Mouse (Mus musculus): Measurements from ENCODE around the gene Mki67. TPM values are rescaled to one million over a fixed set of nuclear protein-coding genes. Genes with fewer than 3 reads are reported as not detected.

Gene Mki67
- total and polyA plus RNA-seq, 3 experiments: 88.6 to 401 (median 271) TPM

DNA sequence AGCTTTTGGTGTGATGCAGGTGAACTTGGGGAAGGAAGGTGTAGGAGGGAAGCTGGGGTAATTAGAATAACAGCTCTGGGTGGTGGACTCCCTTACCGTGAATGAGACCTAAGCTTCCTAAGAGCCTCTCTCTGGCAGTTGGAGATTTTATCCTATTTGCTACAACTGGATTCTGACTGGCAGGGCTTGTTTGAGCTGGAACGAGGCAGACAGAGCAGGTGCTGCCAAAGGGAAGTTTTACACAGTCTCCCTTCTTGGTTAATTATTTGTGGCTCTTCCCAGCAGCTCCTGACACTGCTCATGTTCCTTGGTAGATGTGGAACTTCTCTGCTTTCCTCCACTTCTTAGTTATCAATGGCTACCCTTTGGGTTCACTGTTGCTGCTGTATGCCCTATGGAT, 30.9 kb upstream of the Mki67 start:
- Histone ChIP-seq H3K9ac (ENCODE audit: control insufficient read depth, low read depth, low read length, poor library complexity, severe bottlenecking) (no peak overlapping the region), H3K4me1 (ENCODE audit: control insufficient read depth in 1 of 2, insufficient read depth in 2 of 2, low read length in 2 of 2) (no peaks in the 10 kb centered on the region), H3K9me3 (replicated peaks; ENCODE audit: insufficient read depth, low read length) (no peaks in the 10 kb centered on the region), H3K79me2 (ENCODE audit: control insufficient read depth, insufficient read depth, low read length, poor library complexity) (no peaks in the 10 kb centered on the region), H3K36me3 (ENCODE audit: control insufficient read depth in 1 of 2, insufficient read depth in 2 of 2, low read length in 2 of 2) (no peaks in the 10 kb centered on the region; a peak in 1 of 4 replicates), H3K27ac (ENCODE audit: control insufficient read depth, low read depth, low read length) (no peak overlapping the region), H3K27me3 (ENCODE audit: control insufficient read depth in 1 of 2, insufficient read depth in 2 of 2, low read length in 2 of 2) (peaks cover 5 to 15% of the 10 kb centered on the region in 2 experiments), H3K4me3 (ENCODE audit: control insufficient read depth in 1 of 2, insufficient read depth in 1 of 2, low read depth in 2 of 2, low read length in 2 of 2) (no peak overlapping the region)
- no peak for TF ChIP-seq HCFC1 (IDR thresholded peaks at IDR 0.05; ENCODE audit: low read depth, low read length)
- no peak for TF ChIP-seq KAT2A (conservative IDR thresholded peaks at IDR 0.05; ENCODE audit: low read depth, low read length)
- TF ChIP-seq NELFE (IDR thresholded peaks at IDR 0.05; ENCODE audit: low read depth, low read length): no peak
- TF ChIP-seq GABPA (IDR thresholded peaks at IDR 0.05; ENCODE audit: low read depth, low read length): no peak
- TF ChIP-seq E2F4 (IDR thresholded peaks at IDR 0.05; ENCODE audit: borderline replicate concordance, low read depth, low read length): no peak
- TF ChIP-seq TAL1 (IDR thresholded peaks at IDR 0.05; ENCODE audit: low read length): no peak
- TF ChIP-seq RCOR1 (IDR thresholded peaks at IDR 0.05; ENCODE audit: low read depth, low read length): no peak
- no peak for TF ChIP-seq SIN3A (IDR thresholded peaks at IDR 0.05; ENCODE audit: low read length)
- TF ChIP-seq MYC (IDR thresholded peaks at IDR 0.05; ENCODE audit: low read depth, low read length): no peak
- no peak for TF ChIP-seq ELF1 (IDR thresholded peaks at IDR 0.05; ENCODE audit: low read depth, low read length)
- TF ChIP-seq ETS1 (IDR thresholded peaks at IDR 0.05; ENCODE audit: low read depth, low read length): no peak
- DNase-seq (ENCODE audit: low read depth, low spot score): no peak

- H3K4me3 ChIP-seq (ENCODE audit: control insufficient read depth in 1 of 2, insufficient read depth in 1 of 2, low read depth in 2 of 2, low read length in 2 of 2): no peak overlapping the region
- no peak for TF ChIP-seq POLR2AphosphoS2 (IDR thresholded peaks at IDR 0.05; ENCODE audit: low read length)
- no peak for TF ChIP-seq RAD21 (IDR thresholded peaks at IDR 0.05; ENCODE audit: low read depth, low read length)
- no peak for TF ChIP-seq SMC3 (IDR thresholded peaks at IDR 0.05; ENCODE audit: low read depth, low read length)
- no peak for TF ChIP-seq E2F4 (IDR thresholded peaks at IDR 0.05; ENCODE audit: borderline replicate concordance, low read depth, low read length)
- TF ChIP-seq CHD1 (IDR thresholded peaks at IDR 0.05; ENCODE audit: low read depth, low read length): no peak
- TF ChIP-seq GATA1 (IDR thresholded peaks at IDR 0.05; ENCODE audit: low read depth, low read length): no peak
- no peak for TF ChIP-seq MAX (IDR thresholded peaks at IDR 0.05; ENCODE audit: low read length)
- no peak for TF ChIP-seq POLR2AphosphoS5 (IDR thresholded peaks at IDR 0.05; ENCODE audit: borderline replicate concordance, low read depth, low read length)
- no peak for TF ChIP-seq GABPA (IDR thresholded peaks at IDR 0.05; ENCODE audit: low read depth, low read length)
- H3K27me3 ChIP-seq (ENCODE audit: control insufficient read depth in 1 of 2, insufficient read depth in 2 of 2, low read length in 2 of 2): peaks cover 11 to 15% of the 10 kb centered on the region in 2 experiments
- H3K79me2 ChIP-seq (ENCODE audit: control insufficient read depth, insufficient read depth, low read length, poor library complexity): no peaks in the 10 kb centered on the region
- H3K27ac ChIP-seq (ENCODE audit: control insufficient read depth, low read depth, low read length): no peak overlapping the region
- no peaks in the 10 kb centered on the region for H3K9me3 ChIP-seq (replicated peaks; ENCODE audit: insufficient read depth, low read length)
- H3K9ac ChIP-seq (ENCODE audit: control insufficient read depth, low read depth, low read length, poor library complexity, severe bottlenecking): no peak overlapping the region
- H3K4me1 ChIP-seq (ENCODE audit: control insufficient read depth in 1 of 2, insufficient read depth in 2 of 2, low read length in 2 of 2): no peaks in the 10 kb centered on the region
- H3K36me3 ChIP-seq (ENCODE audit: control insufficient read depth in 1 of 2, insufficient read depth in 2 of 2, low read length in 2 of 2): no peaks in the 10 kb centered on the region; a peak in 1 of 4 replicates
- DNase-seq (ENCODE audit: low read depth, low spot score): no peak
Observed at GRCm38 (mm10) chr7:135746528-135746927, 30.4 kb upstream of the Mki67 start.

Data from MEL (cell line).